Mouse (Mus musculus) MEL (cell line): ENCODE data around the gene Kcnj6. TPM values are rescaled to one million over a fixed set of nuclear protein-coding genes. Genes with fewer than 3 reads are reported as not detected.

ENCODE experiments used
- DNase-seq: peaks from one replicate; pipeline ENCODE4 v3.0.0; 2011; ENCODE audit warnings: low read depth, low spot score
- H3K27ac ChIP-seq: 2 replicates; pipeline ENCODE4 v1.5.1; 2012; ENCODE audit warnings: low read depth, mild to moderate bottlenecking, control low read depth, low read length, moderate library complexity; ENCODE audit not compliant: control insufficient read depth
- H3K27me3 ChIP-seq, 2 experiments: fragments of 150-350 bp in 1 of 2; sonication (generic) in 1 of 2; 2 replicates each; pipeline ENCODE4 v1.6.1; 2012; ENCODE audit warnings: low read length in 2 of 2, mild to moderate bottlenecking in 2 of 2, improper control_type of control experiment in 1 of 2, moderate library complexity in 1 of 2; ENCODE audit not compliant: insufficient read depth in 2 of 2, control insufficient read depth in 1 of 2
- H3K36me3 ChIP-seq, 2 experiments: 2 replicates each; pipeline ENCODE4 v1.6.1; 2012 to 2014; ENCODE audit warnings: low read length in 2 of 2, improper control_type of control experiment in 1 of 2, inconsistent platforms in 1 of 2, mild to moderate bottlenecking in 1 of 2; ENCODE audit not compliant: insufficient read depth in 2 of 2, control insufficient read depth in 1 of 2
- H3K4me1 ChIP-seq, 2 experiments: fragments of 150-350 bp in 1 of 2; sonication (generic) in 1 of 2; 2 replicates each; pipeline ENCODE4 v1.6.1; 2012; ENCODE audit warnings: low read length in 2 of 2, improper control_type of control experiment in 1 of 2, mild to moderate bottlenecking in 1 of 2; ENCODE audit not compliant: insufficient read depth in 2 of 2, control insufficient read depth in 1 of 2
- H3K4me3 ChIP-seq, 2 experiments: fragments of 150-350 bp in 1 of 2; sonication (generic) in 1 of 2; 2 replicates each; pipeline ENCODE4 v1.5.1; 2012; ENCODE audit warnings: low read depth in 2 of 2, low read length in 2 of 2, mild to moderate bottlenecking in 2 of 2, moderate library complexity in 2 of 2, control low read depth in 1 of 2, improper control_type of control experiment in 1 of 2; ENCODE audit not compliant: control insufficient read depth in 1 of 2, insufficient read depth in 1 of 2
- H3K79me2 ChIP-seq: 2 replicates; pipeline ENCODE4 v1.6.1; 2012; ENCODE audit warnings: mild to moderate bottlenecking, low read length, moderate library complexity; ENCODE audit not compliant: control insufficient read depth, poor library complexity, insufficient read depth
- H3K9ac ChIP-seq: 2 replicates; pipeline ENCODE4 v1.6.1; 2012; ENCODE audit warnings: low read depth, mild to moderate bottlenecking, control low read depth, low read length, moderate library complexity; ENCODE audit not compliant: control insufficient read depth, poor library complexity, severe bottlenecking
- H3K9me3 ChIP-seq: fragments of 150-350 bp; sonication (generic); replicated peaks from 2 replicates; pipeline ENCODE4 v1.6.1; 2012; ENCODE audit warnings: mild to moderate bottlenecking, low read length, improper control_type of control experiment, moderate library complexity; ENCODE audit not compliant: insufficient read depth
- CHD1 ChIP-seq: IDR thresholded peaks from 2 replicates; pipeline ENCODE4 v1.6.1; 2012; ENCODE audit warnings: low read depth, mild to moderate bottlenecking, inconsistent platforms, low read length, improper control_type of control experiment
- CHD2 ChIP-seq: IDR thresholded peaks from 2 replicates; pipeline ENCODE4 v1.6.1; 2011; ENCODE audit warnings: low read length, improper control_type of control experiment
- ELF1 ChIP-seq: IDR thresholded peaks from 2 replicates; pipeline ENCODE4 v1.6.1; 2014; ENCODE audit warnings: low read depth, mild to moderate bottlenecking, inconsistent platforms, low read length, improper control_type of control experiment, moderate library complexity
- EP300 ChIP-seq, 2 experiments: IDR thresholded peaks; 2 replicates each; pipeline ENCODE4 v1.6.1; 2011; ENCODE audit warnings: improper control_type of control experiment in 2 of 2, low read length in 2 of 2, low read depth in 1 of 2, mild to moderate bottlenecking in 1 of 2
- ETS1 ChIP-seq: IDR thresholded peaks from 2 replicates; pipeline ENCODE4 v1.6.1; 2012; ENCODE audit warnings: low read depth, mild to moderate bottlenecking, inconsistent platforms, low read length, improper control_type of control experiment, moderate library complexity
- JUND ChIP-seq: IDR thresholded peaks from 2 replicates; pipeline ENCODE4 v1.6.1; 2011; ENCODE audit warnings: low read depth, mild to moderate bottlenecking, improper control_type of control experiment, low read length
- MAX ChIP-seq: IDR thresholded peaks from 2 replicates; pipeline ENCODE4 v1.6.1; 2011; ENCODE audit warnings: low read length, improper control_type of control experiment
- MAZ ChIP-seq: IDR thresholded peaks from 2 replicates; pipeline ENCODE4 v1.6.1; 2012; ENCODE audit warnings: low read depth, mild to moderate bottlenecking, inconsistent platforms, low read length, improper control_type of control experiment
- MYB ChIP-seq: IDR thresholded peaks from 2 replicates; pipeline ENCODE4 v1.6.1; 2011; ENCODE audit warnings: mild to moderate bottlenecking, low read depth, low read length, improper control_type of control experiment
- MYC ChIP-seq: IDR thresholded peaks from 2 replicates; pipeline ENCODE4 v1.6.1; 2011; ENCODE audit warnings: low read depth, mild to moderate bottlenecking, low read length, improper control_type of control experiment, moderate library complexity
- NRF1 ChIP-seq: IDR thresholded peaks from 2 replicates; pipeline ENCODE4 v1.6.1; 2014; ENCODE audit warnings: low read depth, mild to moderate bottlenecking, inconsistent platforms, low read length, improper control_type of control experiment, moderate library complexity; ENCODE audit not compliant: poor library complexity, insufficient read depth, severe bottlenecking
- POLR2A ChIP-seq, 2 experiments: IDR thresholded peaks; 2 replicates each; pipeline ENCODE4 v1.6.1; 2011 to 2012; ENCODE audit warnings: low read length in 2 of 2, mild to moderate bottlenecking in 2 of 2, control low read depth in 1 of 2, improper control_type of control experiment in 1 of 2, low read depth in 1 of 2, moderate library complexity in 1 of 2; ENCODE audit not compliant: control insufficient read depth in 1 of 2, insufficient read depth in 1 of 2, poor library complexity in 1 of 2
- POLR2AphosphoS5 ChIP-seq: IDR thresholded peaks from 2 replicates; pipeline ENCODE4 v1.6.1; 2012; ENCODE audit warnings: low read depth, borderline replicate concordance, mild to moderate bottlenecking, inconsistent platforms, low read length, moderate library complexity, mixed read lengths
- SIN3A ChIP-seq: IDR thresholded peaks from 2 replicates; pipeline ENCODE4 v1.6.1; 2012; ENCODE audit warnings: low read length, improper control_type of control experiment, inconsistent platforms
- SMC3 ChIP-seq: IDR thresholded peaks from 2 replicates; pipeline ENCODE4 v1.6.1; 2011; ENCODE audit warnings: low read depth, low read length, improper control_type of control experiment
- TBP ChIP-seq: IDR thresholded peaks from 2 replicates; pipeline ENCODE4 v1.8.0; 2011; ENCODE audit warnings: low read depth, low read length, improper control_type of control experiment
- USF1 ChIP-seq: IDR thresholded peaks from 2 replicates; pipeline ENCODE4 v1.6.1; 2014; ENCODE audit warnings: low read depth, mild to moderate bottlenecking, inconsistent platforms, low read length, improper control_type of control experiment, moderate library complexity
- ZC3H11A ChIP-seq: IDR thresholded peaks from 2 replicates; pipeline ENCODE4 v1.6.1; 2012; ENCODE audit warnings: low read depth, mild to moderate bottlenecking, inconsistent platforms, low read length, improper control_type of control experiment
- ZKSCAN1 ChIP-seq: IDR thresholded peaks from 2 replicates; pipeline ENCODE4 v1.6.1; 2012; ENCODE audit warnings: low read depth, mild to moderate bottlenecking, inconsistent platforms, low read length, improper control_type of control experiment, moderate library complexity
- polyA plus RNA-seq, 2 experiments: library from polyadenylated mRNA; stranded (reverse) in 1 of 2; unstranded in 1 of 2; fragments of >175 nt in 1 of 2; fragments of >200 nt in 1 of 2; gene quantifications; 2 replicates each; pipeline versions ENCODE4 v1.2.1 to v1.2.4; 2012; ENCODE audit warnings: low replicate concordance in 2 of 2, low read depth in 1 of 2; ENCODE audit not compliant: insufficient read length in 2 of 2, insufficient read depth in 1 of 2, missing spikeins in 1 of 2
- total RNA-seq: library from RNA; depleted of rRNA; stranded (reverse); fragments of 300-350 nt; gene quantifications from 2 replicates; pipeline ENCODE4 v1.2.3, GENCODE M21; 2012

The Kcnj6 gene
- total and polyA plus RNA-seq, 3 experiments = not detected

GRCm38 (mm10) chr16:94855990-94856389 lies 141.5 kb downstream of the Kcnj6 start:
- no peak overlapping the region for H3K9ac ChIP-seq
- H3K4me1 ChIP-seq = no peaks in the 10 kb centered on the region
- H3K27me3 ChIP-seq = no peaks in the 10 kb centered on the region
- no peaks in the 10 kb centered on the region for H3K9me3 ChIP-seq
- TF ChIP-seq MAZ (no peak), ETS1 (no peak), CHD2 (no peak), ZC3H11A (no peak), MAX (no peak), SIN3A (no peak), ZKSCAN1 (no peak), JUND (no peak), CHD1 (no peak)
- H3K4me3 ChIP-seq = no peak overlapping the region
- H3K36me3 ChIP-seq = no peaks in the 10 kb centered on the region
- no peaks in the 10 kb centered on the region for H3K79me2 ChIP-seq
- no peak for DNase-seq
- H3K27ac ChIP-seq = no peak overlapping the region

- Histone ChIP-seq H3K4me3 (no peak overlapping the region), H3K9me3 (no peaks in the 10 kb centered on the region), H3K36me3 (no peaks in the 10 kb centered on the region), H3K27me3 (no peaks in the 10 kb centered on the region), H3K9ac (no peak overlapping the region), H3K79me2 (no peaks in the 10 kb centered on the region), H3K27ac (no peak overlapping the region), H3K4me1 (no peaks in the 10 kb centered on the region)
- DNase-seq = no peak
- TF ChIP-seq USF1 (no peak), TBP (no peak), JUND (no peak), POLR2AphosphoS5 (no peak)
Measured at GRCm38 (mm10) chr16:94852407-94853160, 144.9 kb downstream of the Kcnj6 start.

DNA sequence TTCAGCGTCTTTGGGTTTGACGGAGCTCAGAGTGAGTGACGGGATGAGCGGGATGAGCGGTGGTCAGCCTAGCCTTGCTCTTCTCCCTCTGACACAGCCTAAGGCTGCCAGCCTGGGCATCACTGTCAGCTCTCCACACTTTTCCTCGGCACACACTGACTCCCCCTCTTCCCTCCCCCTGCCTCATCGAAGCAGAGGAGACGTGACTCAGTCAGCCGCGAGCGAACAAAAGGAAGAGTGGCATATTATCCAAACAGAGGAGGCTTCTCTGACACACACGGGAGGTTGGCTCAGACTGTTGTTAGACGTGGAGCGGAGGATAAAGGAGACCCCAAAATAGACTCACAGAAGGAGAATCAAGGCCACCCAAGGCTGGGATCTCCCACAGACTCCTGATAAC lies 147.1 kb downstream of the Kcnj6 start:
- Histone ChIP-seq H3K4me3 (no peak overlapping the region), H3K9ac (no peak overlapping the region), H3K9me3 (no peaks in the 10 kb centered on the region), H3K27me3 (no peaks in the 10 kb centered on the region), H3K4me1 (no peaks in the 10 kb centered on the region), H3K36me3 (no peaks in the 10 kb centered on the region), H3K27ac (no peak overlapping the region)
- no peak for DNase-seq
- TF ChIP-seq EP300 (IDR thresholded peaks at IDR 0.05; ENCODE audit: low read depth in 1 of 2, low read length in 2 of 2) = no peak
- TF ChIP-seq NRF1 = no peak
- no peak for TF ChIP-seq JUND
- TF ChIP-seq ELF1 = no peak
- TF ChIP-seq MYB = no peak
- no peak for TF ChIP-seq MAZ
- no peak for TF ChIP-seq POLR2A (IDR thresholded peaks at IDR 0.05; ENCODE audit: control insufficient read depth in 1 of 2, insufficient read depth in 1 of 2, low read depth in 1 of 2, low read length in 2 of 2, poor library complexity in 1 of 2)
- no peak for TF ChIP-seq ZC3H11A
- no peak for TF ChIP-seq ZKSCAN1
- no peak for TF ChIP-seq SMC3
- no peak for TF ChIP-seq MYC
- TF ChIP-seq, all 39 proteins: peak for 0
- no peaks in the 10 kb centered on the region for H3K79me2 ChIP-seq
